Mouse (Mus musculus) kidney, postnatal 0 days (tissue): ENCODE data around the gene 9430015G10Rik. TPM values are rescaled to one million over a fixed set of nuclear protein-coding genes. Genes with fewer than 3 reads are reported as not detected.

Experiments used
- ATAC-seq: fragments of 200-750 bp; cut with Nextera tagmentation; replicated peaks from 2 replicates; pipeline ENCODE4 v1.8.0; 2017; ENCODE audit warnings: low read depth, moderate number of reproducible peaks, moderate TSS enrichment, moderate library complexity; ENCODE audit not compliant: low FRiP score
- DNase-seq: peaks from one replicate; pipeline ENCODE4 v3.0.0-alpha.2; 2016; ENCODE audit warnings: low spot score
- H3K27ac ChIP-seq: fragments of 300-500 bp; sonication (generic); 2 replicates; pipeline ENCODE4 v1.5.1; 2014; ENCODE audit warnings: mild to moderate bottlenecking
- H3K27me3 ChIP-seq: fragments of 300-500 bp; sonication (generic); 2 replicates; pipeline ENCODE4 v1.6.1; 2014; ENCODE audit warnings: low read length, mixed read lengths; ENCODE audit not compliant: insufficient read depth
- H3K36me3 ChIP-seq: fragments of 300-500 bp; sonication (generic); 2 replicates; pipeline ENCODE4 v1.6.1; 2014; ENCODE audit warnings: low read length, mixed read lengths; ENCODE audit not compliant: insufficient read depth
- H3K4me1 ChIP-seq: fragments of 300-500 bp; sonication (generic); replicated peaks from 2 replicates; pipeline ENCODE4 v1.6.1; 2014; ENCODE audit warnings: antibody characterized with exemption, low read length, mixed read lengths; ENCODE audit not compliant: insufficient read depth
- H3K4me2 ChIP-seq: fragments of 300-500 bp; sonication (generic); 2 replicates; pipeline ENCODE4 v1.6.1; 2014; ENCODE audit warnings: mild to moderate bottlenecking, low read length, moderate library complexity, mixed read lengths
- H3K4me3 ChIP-seq: fragments of 300-500 bp; sonication (generic); replicated peaks from 2 replicates; pipeline ENCODE4 v1.5.1; 2014; ENCODE audit warnings: low read depth, low read length
- H3K9ac ChIP-seq: fragments of 300-500 bp; sonication (generic); 2 replicates; pipeline ENCODE4 v1.6.1; 2014; ENCODE audit warnings: low read depth, low read length
- H3K9me3 ChIP-seq: fragments of 300-500 bp; sonication (generic); replicated peaks from 2 replicates; pipeline ENCODE4 v1.6.1; 2016; ENCODE audit warnings: low read length, inconsistent platforms, mixed read lengths
- CTCF ChIP-seq: IDR thresholded peaks from 2 replicates; pipeline ENCODE4 v1.5.1; 2016; ENCODE audit warnings: antibody characterized with exemption, low read depth, mild to moderate bottlenecking, moderate library complexity
- WGBS: fragments of 180-500 bp; shearing (Covaris S2); extraction: QIAGEN DNeasy Blood & Tissue Kit; methylation state at CpG from one replicate; pipeline ENCODE4 v1.1.7; 2014; 5-methylcytosine and 5-hydroxymethylcytosine counted together
- polyA plus RNA-seq: library from polyadenylated mRNA; unstranded; fragments of >200 nt; fragmentation: Nextera tagmentation; extraction: Ambion mirVana; gene quantifications from 2 replicates; pipeline ENCODE4 v1.2.1, GENCODE M21; 2015

9430015G10Rik gene
- polyA plus RNA-seq, 1 experiment from 2014 or later, result 11.8 TPM

GRCm38 (mm10) chr4:156108606-156109546 is 906 bp upstream of the 9430015G10Rik start:
- Histone ChIP-seq H3K27me3 (no peaks in the 10 kb centered on the region), H3K4me2 (peak overlapping the region; percentile 77), H3K4me1 (no peaks in the 10 kb centered on the region), H3K4me3 (peak overlapping the region; percentile 80), H3K9ac (peak overlapping the region; percentile 43), H3K9me3 (no peaks in the 10 kb centered on the region), H3K27ac (peak overlapping the region; percentile 90), H3K36me3 (no peaks in the 10 kb centered on the region)
- peak; percentile 29 for ATAC-seq
- TF ChIP-seq CTCF, result peak; percentile 43
- peak; percentile 92 for DNase-seq
- 15% methylated on average over 12 of the region's 13 CpGs for WGBS

- H3K27me3 ChIP-seq, result no peaks in the 10 kb centered on the region
- TF ChIP-seq CTCF, result no peak
- no peak overlapping the region for H3K9ac ChIP-seq
- ATAC-seq (no peak), DNase-seq (no peak)
- no peak overlapping the region for H3K27ac ChIP-seq
- peaks cover 43% of the 10 kb centered on the region for H3K36me3 ChIP-seq
- no peaks in the 10 kb centered on the region for H3K4me1 ChIP-seq
- H3K4me3 ChIP-seq, result no peak overlapping the region
- H3K9me3 ChIP-seq, result no peaks in the 10 kb centered on the region
- H3K4me2 ChIP-seq, result no peak overlapping the region
- WGBS, result 94% methylated on average over 7 of the region's 7 CpGs
Observed at GRCm38 (mm10) chr4:156124077-156124476, 14.3 kb downstream of the 9430015G10Rik start.

DNA sequence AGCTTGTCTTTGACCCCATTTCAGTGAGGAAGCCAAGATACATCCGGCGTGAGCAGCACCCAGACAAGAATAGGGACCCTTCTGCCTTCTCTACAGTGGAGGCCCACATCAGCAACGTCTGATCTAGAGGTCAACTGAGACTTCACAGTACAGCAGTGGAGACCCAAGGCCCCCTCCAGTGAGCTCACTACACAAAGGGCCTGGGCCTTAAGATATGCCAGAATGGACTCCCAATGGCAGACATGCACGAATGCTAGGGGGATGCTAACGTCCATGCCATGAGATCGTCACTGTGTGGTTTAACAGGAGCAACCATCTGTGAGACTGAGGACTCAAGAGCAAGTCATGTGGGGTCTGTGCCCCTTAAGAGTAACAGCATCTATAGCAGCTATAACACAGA is 15.6 kb downstream of the 9430015G10Rik start:
- Histone ChIP-seq H3K9ac (no peak overlapping the region), H3K36me3 (peaks cover 30% of the 10 kb centered on the region), H3K4me3 (no peak overlapping the region), H3K9me3 (no peaks in the 10 kb centered on the region), H3K4me1 (no peaks in the 10 kb centered on the region), H3K27me3 (no peaks in the 10 kb centered on the region), H3K27ac (no peak overlapping the region), H3K4me2 (no peak overlapping the region)
- no peak for TF ChIP-seq CTCF
- DNase-seq (no peak), ATAC-seq (no peak)
- WGBS, result 95% methylated on average over 6 of the region's 6 CpGs

DNA sequence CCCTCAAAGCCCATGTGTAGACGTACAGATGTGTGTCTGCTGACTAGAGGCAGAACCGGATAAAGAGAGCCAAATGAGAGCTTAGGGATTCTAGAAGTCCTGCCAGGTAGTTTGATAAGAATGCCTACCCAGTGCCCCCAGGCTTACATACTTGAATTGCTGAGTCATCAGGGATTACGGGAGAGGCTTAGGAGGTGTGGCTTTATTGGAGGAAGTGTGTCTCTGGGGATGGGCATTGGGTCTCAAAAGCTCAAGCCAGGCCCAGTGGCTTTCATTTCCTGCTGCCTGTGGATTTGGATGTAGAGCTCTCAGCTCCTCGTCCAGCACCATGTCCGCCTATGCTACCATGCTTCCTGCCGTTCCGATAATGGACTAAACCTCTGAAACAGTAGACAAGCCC is 17.1 kb downstream of the 9430015G10Rik start:
- Histone ChIP-seq H3K4me1 (no peaks in the 10 kb centered on the region), H3K9me3 (no peaks in the 10 kb centered on the region), H3K27me3 (no peaks in the 10 kb centered on the region), H3K4me2 (no peak overlapping the region), H3K27ac (no peak overlapping the region), H3K4me3 (no peak overlapping the region), H3K9ac (no peak overlapping the region), H3K36me3 (peaks cover 17% of the 10 kb centered on the region)
- WGBS, result 84% methylated on average over 7 of the region's 7 CpGs
- DNase-seq (no peak), ATAC-seq (no peak)
- TF ChIP-seq CTCF, result no peak

DNA sequence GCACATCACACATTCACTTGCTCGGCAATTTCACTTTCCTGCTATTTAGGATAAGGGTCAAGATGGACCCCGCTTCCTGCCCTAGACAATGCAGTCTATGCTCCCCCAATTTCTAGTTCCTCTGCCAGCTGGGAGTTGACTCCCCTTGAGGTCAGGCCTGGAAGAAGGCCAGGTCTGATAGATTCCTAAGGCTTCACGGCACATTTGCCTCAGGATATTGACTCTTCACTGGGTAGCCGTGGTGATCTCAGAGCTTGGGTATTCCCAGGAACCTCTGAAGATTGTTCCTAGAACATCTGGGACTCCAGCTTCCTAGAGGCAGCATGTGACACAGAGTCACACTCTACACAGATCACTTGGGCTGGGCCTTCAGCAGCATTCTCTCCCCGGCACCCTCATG is 19.0 kb downstream of the 9430015G10Rik start:
- peaks cover 6% of the 10 kb centered on the region for H3K36me3 ChIP-seq
- H3K27ac ChIP-seq, result no peak overlapping the region
- H3K4me1 ChIP-seq, result 0 out of 2 replicates have a peak, but pooled peaks cover under 1% of the 10 kb centered on the region
- no peaks in the 10 kb centered on the region for H3K27me3 ChIP-seq
- no peak overlapping the region for H3K4me2 ChIP-seq
- 87% methylated on average over 5 of the region's 5 CpGs for WGBS
- no peak overlapping the region for H3K9ac ChIP-seq
- no peak for ATAC-seq
- no peaks in the 10 kb centered on the region for H3K9me3 ChIP-seq
- no peak for TF ChIP-seq CTCF
- no peak overlapping the region for H3K4me3 ChIP-seq
- DNase-seq, result no peak

DNA sequence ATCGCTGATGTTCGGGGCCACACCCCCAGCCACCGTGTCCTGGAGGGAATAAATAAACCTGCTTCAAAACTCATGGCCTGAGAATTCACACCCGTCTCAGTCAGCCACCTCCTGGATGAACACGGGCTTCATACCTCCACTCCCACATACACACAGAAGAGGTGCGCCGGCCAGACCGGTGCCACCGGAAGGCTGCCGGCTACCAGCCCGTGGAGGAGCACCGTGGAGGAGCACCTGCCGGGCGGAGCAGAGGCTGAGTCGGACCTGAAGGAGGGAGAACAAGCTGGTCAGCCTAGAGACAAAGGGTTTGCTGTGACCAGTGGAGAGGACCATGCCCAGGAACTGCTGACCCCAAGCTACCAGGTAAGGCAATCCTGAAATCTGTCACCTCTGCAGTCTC is 20.7 kb downstream of the 9430015G10Rik start, which contains the start of gene Rnf223:
Rnf223 (plus strand) TSS at position 78 of the 400 bp plus-strand sequence.
- peak; percentile 19; the same call in 1 of the 2 replicates for ATAC-seq
- WGBS, result 43% methylated on average over 15 of the region's 15 CpGs
- H3K9me3 ChIP-seq, result no peaks in the 10 kb centered on the region
- peaks cover 3% of the 10 kb centered on the region; the same call in 1 of the 2 replicates for H3K4me1 ChIP-seq
- peak; percentile 8 for DNase-seq
- H3K4me2 ChIP-seq, result 0 out of 2 replicates have a peak within 1 kb of the TSS, but pooled peaks have one; percentile 8
- peaks cover 3% of the 10 kb centered on the region; the same call in 1 of the 2 replicates for H3K36me3 ChIP-seq
- no peak for TF ChIP-seq CTCF
- no peak within 1 kb of the TSS for H3K4me3 ChIP-seq
- no peak within 1 kb of the TSS for H3K27ac ChIP-seq
- no peaks in the 10 kb centered on the region for H3K27me3 ChIP-seq
- H3K9ac ChIP-seq, result no peak within 1 kb of the TSS
